Mouse (Mus musculus): Measurements from ENCODE around the gene Itga4. TPM values are rescaled to one million over a fixed set of nuclear protein-coding genes. Genes with fewer than 3 reads are reported as not detected.

Itga4 gene
- polyA plus RNA-seq, 1 experiment from 2014 or later = 1.7 TPM

DNA sequence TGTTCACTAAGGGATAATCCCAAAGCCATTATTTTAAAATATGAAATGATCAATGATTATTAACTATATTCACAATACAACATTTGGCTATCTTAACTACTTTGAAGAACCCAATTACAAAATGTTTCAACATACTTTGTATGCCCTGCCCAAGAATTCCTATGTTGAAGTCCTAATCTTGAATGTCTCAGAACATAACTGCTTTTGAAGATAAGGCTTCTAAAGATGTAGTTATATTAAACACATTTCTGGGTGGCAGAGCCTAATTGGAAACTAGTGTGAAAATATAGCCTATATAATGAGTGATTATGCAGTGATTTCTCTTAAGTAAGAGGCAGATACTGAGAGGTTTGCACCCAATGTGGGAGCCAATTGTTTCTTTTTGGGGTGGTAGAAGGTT is 79.4 kb downstream of the Itga4 start:
- H3K4me1 ChIP-seq (replicated peaks; ENCODE audit: control insufficient read depth, insufficient read depth, low read length) = no peaks in the 10 kb centered on the region
- H3K27me3 ChIP-seq (replicated peaks; ENCODE audit: control insufficient read depth, insufficient read depth, low read length) = no peaks in the 10 kb centered on the region
- H3K36me3 ChIP-seq (ENCODE audit: control insufficient read depth, insufficient read depth) = no peaks in the 10 kb centered on the region
- H3K4me2 ChIP-seq (replicated peaks; ENCODE audit: low read depth) = no peak overlapping the region
- no peak for TF ChIP-seq CTCF (IDR thresholded peaks at IDR 0.05; ENCODE audit: low read depth)
- H3K4me3 ChIP-seq (ENCODE audit: low read depth, low read length) = no peak overlapping the region
- no peak for ATAC-seq
- no peak overlapping the region for H3K27ac ChIP-seq (ENCODE audit: low read depth, low read length)
- no peak overlapping the region for H3K9ac ChIP-seq (ENCODE audit: low read depth, low read length)
- no peaks in the 10 kb centered on the region for H3K9me3 ChIP-seq (ENCODE audit: control insufficient read depth)

GRCm38 (mm10) chr2:79336141-79336540 is 80.9 kb downstream of the Itga4 start:
- no peak for ATAC-seq
- H3K27me3 ChIP-seq (replicated peaks; ENCODE audit: control insufficient read depth, insufficient read depth, low read length) = no peaks in the 10 kb centered on the region
- H3K4me2 ChIP-seq (replicated peaks; ENCODE audit: low read depth) = no peak overlapping the region
- TF ChIP-seq CTCF (IDR thresholded peaks at IDR 0.05; ENCODE audit: low read depth) = peak; percentile 29
- H3K4me1 ChIP-seq (replicated peaks; ENCODE audit: control insufficient read depth, insufficient read depth, low read length) = no peaks in the 10 kb centered on the region
- H3K9me3 ChIP-seq (ENCODE audit: control insufficient read depth) = no peaks in the 10 kb centered on the region
- no peak overlapping the region for H3K9ac ChIP-seq (ENCODE audit: low read depth, low read length)
- H3K36me3 ChIP-seq (ENCODE audit: control insufficient read depth, insufficient read depth) = no peaks in the 10 kb centered on the region
- H3K4me3 ChIP-seq (ENCODE audit: low read depth, low read length) = no peak overlapping the region
- WGBS = 63% methylated on average over 1 of the region's 1 CpGs
- no peak overlapping the region for H3K27ac ChIP-seq (ENCODE audit: low read depth, low read length)

DNA sequence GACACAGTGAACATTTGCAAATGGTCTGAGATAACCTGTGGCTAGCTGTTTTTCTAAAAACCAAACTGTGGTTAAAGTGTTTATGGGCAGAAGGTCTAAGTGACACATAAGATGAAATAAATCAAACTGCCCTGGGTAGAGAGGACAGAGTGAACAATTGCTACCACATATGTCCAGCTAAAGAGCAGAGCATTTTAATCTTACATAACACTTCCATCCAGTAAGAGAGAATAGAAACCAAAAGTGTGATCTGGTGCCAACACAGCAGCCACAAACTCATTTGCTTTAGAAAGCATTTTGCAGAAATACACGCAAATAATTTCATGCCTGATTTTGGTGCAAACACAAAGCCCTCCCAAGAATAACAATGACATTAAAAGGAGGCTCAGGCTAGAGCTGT is 83.8 kb downstream of the Itga4 start:
- Histone ChIP-seq H3K27ac (ENCODE audit: low read depth, low read length) (no peak overlapping the region), H3K4me2 (replicated peaks; ENCODE audit: low read depth) (no peak overlapping the region), H3K27me3 (replicated peaks; ENCODE audit: control insufficient read depth, insufficient read depth, low read length) (no peaks in the 10 kb centered on the region), H3K9me3 (ENCODE audit: control insufficient read depth) (no peaks in the 10 kb centered on the region), H3K36me3 (ENCODE audit: control insufficient read depth, insufficient read depth) (no peaks in the 10 kb centered on the region), H3K9ac (ENCODE audit: low read depth, low read length) (no peak overlapping the region), H3K4me3 (ENCODE audit: low read depth, low read length) (no peak overlapping the region), H3K4me1 (replicated peaks; ENCODE audit: control insufficient read depth, insufficient read depth, low read length) (no peaks in the 10 kb centered on the region)
- 70% methylated on average over 1 of the region's 1 CpGs for WGBS
- no peak for TF ChIP-seq CTCF (IDR thresholded peaks at IDR 0.05; ENCODE audit: low read depth)
- ATAC-seq = no peak

DNA sequence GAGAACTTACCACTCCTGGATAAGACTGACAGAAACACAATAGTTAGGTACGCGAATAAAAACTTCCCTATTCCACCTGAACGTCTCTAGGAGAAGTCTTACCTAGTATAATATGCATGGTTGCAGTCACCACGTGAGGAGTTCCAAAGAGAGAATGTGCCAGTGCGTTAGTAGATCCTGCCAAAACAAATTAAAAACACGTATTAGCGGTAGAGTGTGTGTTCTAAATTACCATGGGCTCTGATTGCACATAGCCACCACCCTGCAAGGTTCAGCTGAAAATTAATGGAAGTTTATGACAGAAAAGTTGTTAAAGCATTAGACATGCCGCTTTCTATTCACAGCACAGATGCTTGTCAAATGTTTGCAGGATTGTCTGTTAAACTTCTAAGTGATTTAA is 87.9 kb downstream of the Itga4 start:
- H3K4me1 ChIP-seq (replicated peaks; ENCODE audit: control insufficient read depth, insufficient read depth, low read length) = no peaks in the 10 kb centered on the region
- no peak for ATAC-seq
- 85% methylated on average over 8 of the region's 8 CpGs for WGBS
- no peaks in the 10 kb centered on the region for H3K9me3 ChIP-seq (ENCODE audit: control insufficient read depth)
- no peaks in the 10 kb centered on the region for H3K36me3 ChIP-seq (ENCODE audit: control insufficient read depth, insufficient read depth)
- no peak overlapping the region for H3K4me2 ChIP-seq (replicated peaks; ENCODE audit: low read depth)
- no peak overlapping the region for H3K9ac ChIP-seq (ENCODE audit: low read depth, low read length)
- no peak overlapping the region for H3K27ac ChIP-seq (ENCODE audit: low read depth, low read length)
- no peak for TF ChIP-seq CTCF (IDR thresholded peaks at IDR 0.05; ENCODE audit: low read depth)
- H3K4me3 ChIP-seq (ENCODE audit: low read depth, low read length) = no peak overlapping the region
- H3K27me3 ChIP-seq (replicated peaks; ENCODE audit: control insufficient read depth, insufficient read depth, low read length) = no peaks in the 10 kb centered on the region

GRCm38 (mm10) chr2:79351179-79352099 is 96.2 kb downstream of the Itga4 start:
- no peaks in the 10 kb centered on the region for H3K4me1 ChIP-seq (replicated peaks; ENCODE audit: control insufficient read depth, insufficient read depth, low read length)
- no peaks in the 10 kb centered on the region for H3K36me3 ChIP-seq (ENCODE audit: control insufficient read depth, insufficient read depth)
- no peak overlapping the region for H3K4me2 ChIP-seq (replicated peaks; ENCODE audit: low read depth)
- no peaks in the 10 kb centered on the region for H3K27me3 ChIP-seq (replicated peaks; ENCODE audit: control insufficient read depth, insufficient read depth, low read length)
- no peak overlapping the region for H3K4me3 ChIP-seq (ENCODE audit: low read depth, low read length)
- H3K9ac ChIP-seq (ENCODE audit: low read depth, low read length) = no peak overlapping the region
- H3K9me3 ChIP-seq (ENCODE audit: control insufficient read depth) = no peaks in the 10 kb centered on the region
- 65% methylated on average over 6 of the region's 6 CpGs for WGBS
- no peak overlapping the region for H3K27ac ChIP-seq (ENCODE audit: low read depth, low read length)
- ATAC-seq = no peak
- no peak for TF ChIP-seq CTCF (IDR thresholded peaks at IDR 0.05; ENCODE audit: low read depth)

DNA sequence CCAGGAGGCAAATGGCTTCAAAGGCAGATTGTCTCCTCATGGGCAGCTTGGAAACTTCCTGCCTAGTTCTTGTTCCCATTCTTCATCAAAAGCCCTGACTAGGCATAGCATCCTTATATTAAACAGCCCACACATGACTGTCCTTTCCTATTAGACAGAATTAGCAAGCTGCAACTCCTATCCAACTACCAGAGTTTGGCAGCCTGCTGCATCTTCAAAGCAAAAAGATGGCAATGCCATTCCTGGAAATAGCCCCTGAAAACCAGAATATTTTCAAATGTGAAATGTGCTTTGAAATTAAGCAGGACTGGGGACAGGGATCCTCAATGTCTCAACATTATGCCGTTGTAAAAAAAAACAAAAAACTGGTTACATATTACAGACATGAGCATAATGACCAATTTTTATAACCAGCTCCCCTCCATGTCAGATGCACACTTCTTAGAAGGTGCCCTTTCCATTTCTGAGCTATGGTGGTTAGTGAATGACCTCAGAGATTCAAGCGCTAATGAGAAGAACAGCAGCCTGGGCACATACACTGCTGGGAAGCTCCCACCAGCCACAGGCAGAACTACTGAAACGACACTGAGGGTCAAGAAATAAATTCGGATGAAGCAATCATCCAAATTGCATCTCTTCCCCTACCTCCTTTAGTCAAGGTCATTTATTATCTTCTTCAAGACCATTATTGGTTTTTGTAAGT is 97.0 kb downstream of the Itga4 start:
- no peaks in the 10 kb centered on the region for H3K36me3 ChIP-seq (ENCODE audit: control insufficient read depth, insufficient read depth)
- H3K27ac ChIP-seq (ENCODE audit: low read depth, low read length) = no peak overlapping the region
- no peak for ATAC-seq
- TF ChIP-seq CTCF (IDR thresholded peaks at IDR 0.05; ENCODE audit: low read depth) = no peak
- no peaks in the 10 kb centered on the region for H3K27me3 ChIP-seq (replicated peaks; ENCODE audit: control insufficient read depth, insufficient read depth, low read length)
- no peaks in the 10 kb centered on the region for H3K4me1 ChIP-seq (replicated peaks; ENCODE audit: control insufficient read depth, insufficient read depth, low read length)
- 78% methylated on average over 4 of the region's 4 CpGs for WGBS
- no peak overlapping the region for H3K9ac ChIP-seq (ENCODE audit: low read depth, low read length)
- no peaks in the 10 kb centered on the region for H3K9me3 ChIP-seq (ENCODE audit: control insufficient read depth)
- no peak overlapping the region for H3K4me2 ChIP-seq (replicated peaks; ENCODE audit: low read depth)
- H3K4me3 ChIP-seq (ENCODE audit: low read depth, low read length) = no peak overlapping the region
